Mouse (Mus musculus) midbrain, postnatal 0 days (tissue): ENCODE measurements around the gene Abcc8. TPM values are rescaled to one million over a fixed set of nuclear protein-coding genes. Genes with fewer than 3 reads are reported as not detected.
A peak's percentile ranks its signal among the peaks of the same experiment; 100 is the strongest.
"Not testable (repeated sequence)": the region's sequence is repeated elsewhere in the genome, so short reads cannot be mapped to it uniquely, and the experiment has no call there.

Source experiments
- ATAC-seq: fragments of 200-750 bp; cut with Nextera tagmentation; 2 replicates; pipeline ENCODE4 v1.8.0; 2017; ENCODE audit warnings: moderate number of reproducible peaks, mild to moderate bottlenecking, moderate TSS enrichment, moderate library complexity; ENCODE audit not compliant: low FRiP score
- DNase-seq: peaks from one replicate; pipeline ENCODE4 v3.0.0-alpha.2; 2015; ENCODE audit warnings: low spot score
- H3K27ac ChIP-seq: fragments of 300-500 bp; sonication (generic); 2 replicates; pipeline ENCODE4 v1.5.1; 2014; ENCODE audit warnings: low read depth, mild to moderate bottlenecking, low read length, mixed read lengths
- H3K27me3 ChIP-seq: fragments of 300-500 bp; sonication (generic); 2 replicates; pipeline ENCODE4 v1.6.1; 2014; ENCODE audit warnings: low read length, control low read depth, mixed read lengths; ENCODE audit not compliant: insufficient read depth
- H3K36me3 ChIP-seq: fragments of 300-500 bp; sonication (generic); 2 replicates; pipeline ENCODE4 v1.6.1; 2014; ENCODE audit warnings: low read length, control low read depth, mixed read lengths; ENCODE audit not compliant: insufficient read depth
- H3K4me1 ChIP-seq: fragments of 300-500 bp; sonication (generic); 2 replicates; pipeline ENCODE4 v1.6.1; 2014; ENCODE audit warnings: mild to moderate bottlenecking, control low read depth, antibody characterized with exemption, low read length, mixed read lengths; ENCODE audit not compliant: insufficient read depth
- H3K4me2 ChIP-seq: fragments of 300-500 bp; sonication (generic); 2 replicates; pipeline ENCODE4 v1.6.1; 2014; ENCODE audit warnings: low read depth, mild to moderate bottlenecking, low read length, mixed read lengths; ENCODE audit not compliant: poor library complexity, severe bottlenecking
- H3K4me3 ChIP-seq: fragments of 300-500 bp; sonication (generic); 2 replicates; pipeline ENCODE4 v1.5.1; 2014; ENCODE audit warnings: low read depth, mild to moderate bottlenecking, low read length, moderate library complexity
- H3K9ac ChIP-seq: fragments of 300-500 bp; sonication (generic); replicated peaks from 2 replicates; pipeline ENCODE4 v1.6.1; 2014; ENCODE audit warnings: mild to moderate bottlenecking, low read length, moderate library complexity, mixed read lengths; ENCODE audit not compliant: poor library complexity, severe bottlenecking
- H3K9me3 ChIP-seq: fragments of 300-500 bp; sonication (generic); 2 replicates; pipeline ENCODE4 v1.6.1; 2016; ENCODE audit warnings: low read length, control low read depth
- CTCF ChIP-seq: IDR thresholded peaks from 2 replicates; pipeline ENCODE4 v1.5.1; 2016; ENCODE audit warnings: antibody characterized with exemption, mild to moderate bottlenecking
- WGBS: fragments of 180-500 bp; shearing (Covaris S2); extraction: QIAGEN DNeasy Blood & Tissue Kit; methylation state at CpG from one replicate; pipeline ENCODE4 v1.1.7; 2014; 5-methylcytosine and 5-hydroxymethylcytosine counted together
- polyA plus RNA-seq: library from polyadenylated mRNA; unstranded; fragments of >200 nt; fragmentation: Nextera tagmentation; extraction: Ambion mirVana; gene quantifications from 2 replicates; pipeline ENCODE4 v1.2.1, GENCODE M21; 2015
- total RNA-seq: library from RNA; depleted of rRNA; stranded (reverse); fragments of >200 nt; gene quantifications from 2 replicates; pipeline ENCODE4 v1.2.3, GENCODE M21; 2014

Abcc8 gene
- total and polyA plus RNA-seq, 2 experiments from 2014 or later: 9.6 to 18.7 TPM

DNA sequence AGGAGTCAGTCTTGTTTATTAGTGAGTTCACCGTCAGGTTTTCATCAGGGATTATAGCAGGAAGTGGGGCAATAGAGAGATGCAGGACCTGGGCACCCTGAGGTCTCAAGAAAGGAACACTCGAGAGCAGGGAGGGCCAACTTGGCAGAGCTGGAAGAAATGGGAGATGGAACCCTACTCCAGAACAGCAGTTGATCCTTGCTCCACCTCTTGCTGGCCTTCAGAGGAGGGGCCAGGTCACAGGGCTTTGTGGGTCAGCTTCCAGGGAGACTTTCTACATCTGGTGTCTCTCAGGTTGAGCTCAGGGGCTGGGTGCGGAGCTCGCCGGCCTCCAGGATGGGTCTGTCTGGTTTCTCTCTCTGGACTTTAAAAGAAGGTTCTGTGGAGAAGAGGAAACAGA, 15.5 kb upstream of the Abcc8 start:
- no peak overlapping the region for H3K4me3 ChIP-seq
- WGBS: 88% methylated on average over 5 of the region's 5 CpGs
- DNase-seq (no peak), ATAC-seq (no peak)
- no peaks in the 10 kb centered on the region for H3K9me3 ChIP-seq
- no peaks in the 10 kb centered on the region for H3K27me3 ChIP-seq
- no peaks in the 10 kb centered on the region for H3K4me1 ChIP-seq
- no peak overlapping the region for H3K4me2 ChIP-seq
- no peak overlapping the region for H3K27ac ChIP-seq
- no peaks in the 10 kb centered on the region for H3K36me3 ChIP-seq
- TF ChIP-seq CTCF: no peak
- no peak overlapping the region for H3K9ac ChIP-seq

GRCm38 (mm10) chr7:46184232-46184631, 4.4 kb upstream of the Abcc8 start:
- Histone ChIP-seq H3K27me3 (peaks cover 10% of the 10 kb centered on the region; the same call in 1 of the 2 replicates), H3K9me3 (no peaks in the 10 kb centered on the region), H3K36me3 (no peaks in the 10 kb centered on the region), H3K9ac (no peak overlapping the region), H3K4me3 (no peak overlapping the region), H3K4me2 (no peak overlapping the region), H3K4me1 (no peaks in the 10 kb centered on the region), H3K27ac (no peak overlapping the region)
- DNase-seq (no peak), ATAC-seq (no peak)
- TF ChIP-seq CTCF: no peak

- Histone ChIP-seq H3K4me2 (no peak overlapping the region), H3K9me3 (no peaks in the 10 kb centered on the region), H3K36me3 (no peaks in the 10 kb centered on the region), H3K27ac (no peak overlapping the region), H3K27me3 (peaks cover 15% of the 10 kb centered on the region; the same call in 1 of the 2 replicates), H3K9ac (no peak overlapping the region), H3K4me1 (no peaks in the 10 kb centered on the region), H3K4me3 (no peak overlapping the region)
- 0% methylated on average over 3 of the region's 3 CpGs for WGBS
- TF ChIP-seq CTCF: peak; percentile 96
- DNase-seq (peak; percentile 80), ATAC-seq (peak; percentile 67)
These were observed 1.8 kb upstream of the Abcc8 start for GRCm38 (mm10) chr7:46181590-46181989.

DNA sequence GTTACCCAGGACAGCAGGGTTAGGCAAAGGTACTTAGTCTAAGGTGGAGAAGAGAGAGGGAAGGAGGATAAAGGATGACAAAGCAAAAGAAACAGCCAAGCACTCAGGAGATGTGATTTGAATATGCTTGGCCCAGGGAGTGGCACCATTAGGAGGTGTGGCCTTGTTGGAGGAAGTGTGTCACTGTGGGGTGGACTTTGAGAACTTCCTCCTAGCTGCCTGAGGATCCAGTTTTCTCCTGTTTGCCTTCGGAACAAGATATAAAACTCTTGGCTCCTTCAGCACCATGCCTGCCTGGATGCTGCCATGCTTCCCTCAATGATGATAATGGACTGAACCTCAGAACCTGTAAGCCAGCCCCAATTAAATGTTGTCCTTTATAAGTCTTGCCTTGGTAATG, 10.9 kb downstream of the Abcc8 start:
- not testable (repeated sequence) for H3K9ac ChIP-seq, H3K4me1 ChIP-seq, DNase-seq, H3K27ac ChIP-seq, H3K9me3 ChIP-seq, H3K4me2 ChIP-seq, H3K4me3 ChIP-seq, H3K27me3 ChIP-seq, ATAC-seq
- WGBS: 86% methylated on average over 1 of the region's 1 CpGs
- H3K36me3 ChIP-seq: peaks cover 12% of the 10 kb centered on the region; the same call in 1 of the 2 replicates

- Histone ChIP-seq H3K27ac (no peak overlapping the region), H3K4me1 (no peaks in the 10 kb centered on the region), H3K9me3 (no peaks in the 10 kb centered on the region), H3K4me3 (no peak overlapping the region), H3K4me2 (no peak overlapping the region), H3K9ac (no peak overlapping the region), H3K36me3 (peaks cover 12% of the 10 kb centered on the region; the same call in 1 of the 2 replicates), H3K27me3 (no peaks in the 10 kb centered on the region)
- no peak for TF ChIP-seq CTCF
- ATAC-seq: no peak
- WGBS: 92% methylated on average over 6 of the region's 6 CpGs
- DNase-seq: no peak
These were observed 11.4 kb downstream of the Abcc8 start for GRCm38 (mm10) chr7:46168402-46168801.

DNA sequence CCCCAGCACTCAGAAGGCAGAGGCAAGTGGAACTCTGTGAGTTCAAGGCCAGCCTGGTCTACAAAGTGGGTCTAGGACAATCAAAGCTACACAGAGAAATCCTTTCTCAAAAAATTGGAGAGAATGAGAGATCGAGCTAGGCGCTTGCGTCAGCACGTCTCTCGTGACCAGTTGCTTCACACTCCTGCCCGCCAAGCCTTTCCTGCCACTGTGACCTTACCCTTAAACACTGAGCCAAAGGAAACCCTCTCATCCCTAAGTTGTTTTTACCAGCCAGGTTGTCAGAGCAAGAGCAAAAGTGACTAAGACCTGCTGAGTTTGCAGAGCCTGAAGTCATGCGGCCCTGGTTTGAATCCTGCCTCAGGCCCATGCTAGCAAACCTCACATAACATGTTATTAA, 11.9 kb downstream of the Abcc8 start:
- no peak for DNase-seq
- Histone ChIP-seq H3K4me1 (no peaks in the 10 kb centered on the region), H3K9ac (no peak overlapping the region), H3K4me2 (no peak overlapping the region), H3K36me3 (peaks cover 12% of the 10 kb centered on the region; the same call in 1 of the 2 replicates), H3K27ac (no peak overlapping the region), H3K4me3 (no peak overlapping the region), H3K27me3 (no peaks in the 10 kb centered on the region), H3K9me3 (no peaks in the 10 kb centered on the region)
- 96% methylated on average over 7 of the region's 7 CpGs for WGBS
- TF ChIP-seq CTCF: no peak
- ATAC-seq: no peak
